Mouse (Mus musculus) bone marrow, adult 2 months (tissue): ENCODE data around the gene Pabpc4.

Experiments
- CTCF ChIP-seq: fragments of 200-500 bp; IDR thresholded peaks from 2 replicates; pipeline ENCODE4 v1.5.1; 2011; ENCODE audit warnings: low read length, control low read depth; ENCODE audit not compliant: control insufficient read depth, insufficient read depth
- POLR2A ChIP-seq: fragments of 200-500 bp; IDR thresholded peaks from 2 replicates; pipeline ENCODE4 v1.6.1; 2011; ENCODE audit warnings: low read depth, mild to moderate bottlenecking, control low read depth, low read length, borderline replicate concordance; ENCODE audit not compliant: control insufficient read depth

DNA sequence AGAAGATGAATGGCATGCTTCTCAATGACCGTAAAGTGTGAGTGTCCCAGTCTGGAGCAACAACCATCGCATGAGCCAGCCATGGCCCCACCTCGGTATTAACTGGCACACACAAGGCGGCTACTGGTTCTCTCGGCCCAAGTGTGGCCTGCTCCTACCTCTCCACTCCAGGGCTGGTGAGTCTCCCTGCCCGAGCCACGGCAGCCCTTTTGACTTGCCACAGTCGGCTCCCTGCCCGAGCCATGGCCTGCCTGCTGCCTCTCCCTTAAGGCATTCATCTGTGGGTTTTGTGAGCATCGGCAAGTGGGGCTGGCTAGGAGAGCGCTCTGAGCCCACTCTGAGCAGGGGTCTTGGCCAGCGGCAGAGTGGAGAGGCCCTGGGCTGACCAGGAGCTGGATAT is 26.9 kb downstream of the Pabpc4 start:
- TF ChIP-seq CTCF: no peak
- no peak for TF ChIP-seq POLR2A
